Mouse (Mus musculus) thymus, postnatal 4 days (tissue): ENCODE measurements around the gene Ttc7b.

ENCODE experiments used
- DNase-seq: peaks from one replicate; pipeline ENCODE4 v3.0.0; 2021

Gene Ttc7b

DNA sequence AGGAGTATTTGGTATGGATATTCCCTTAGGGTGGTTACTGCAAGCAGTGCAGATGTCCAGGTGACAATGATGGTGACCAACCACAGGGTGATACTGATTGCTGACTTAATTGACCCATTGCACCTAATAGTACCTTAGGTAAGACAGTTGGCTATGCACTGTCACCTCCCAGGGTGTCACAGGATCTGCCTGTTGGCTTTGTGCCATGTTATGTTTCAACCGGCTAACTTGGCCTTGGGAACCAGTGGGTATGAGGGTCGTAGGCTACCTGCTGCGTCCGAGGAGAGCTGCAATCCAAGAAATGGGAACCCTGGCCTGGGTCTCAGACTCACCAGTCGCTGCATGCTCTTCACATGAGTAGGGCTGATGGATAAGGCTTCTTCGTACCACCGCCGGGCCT lies 195.4 kb downstream of the Ttc7b start:
- no peak for DNase-seq

DNA sequence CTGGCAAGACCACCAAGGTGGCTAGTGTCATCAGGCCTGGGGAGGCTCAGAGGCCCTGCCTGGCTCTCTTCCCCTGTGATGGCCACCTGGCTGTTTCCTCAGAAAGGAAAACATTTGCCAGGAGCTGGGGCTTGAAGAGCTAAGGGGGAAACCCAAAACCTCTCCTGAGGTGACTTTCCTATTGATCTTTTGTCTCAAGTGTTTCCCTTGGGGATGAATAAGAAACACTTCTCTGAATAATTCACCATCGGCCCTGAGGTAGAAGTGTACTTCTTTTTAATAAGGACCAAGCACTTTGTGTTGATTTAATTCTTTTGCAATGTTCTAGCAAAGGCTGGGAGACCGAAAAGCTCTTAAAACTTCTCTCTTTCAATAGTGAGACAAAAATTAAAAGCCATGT lies 197.0 kb downstream of the Ttc7b start:
- no peak for DNase-seq

DNA sequence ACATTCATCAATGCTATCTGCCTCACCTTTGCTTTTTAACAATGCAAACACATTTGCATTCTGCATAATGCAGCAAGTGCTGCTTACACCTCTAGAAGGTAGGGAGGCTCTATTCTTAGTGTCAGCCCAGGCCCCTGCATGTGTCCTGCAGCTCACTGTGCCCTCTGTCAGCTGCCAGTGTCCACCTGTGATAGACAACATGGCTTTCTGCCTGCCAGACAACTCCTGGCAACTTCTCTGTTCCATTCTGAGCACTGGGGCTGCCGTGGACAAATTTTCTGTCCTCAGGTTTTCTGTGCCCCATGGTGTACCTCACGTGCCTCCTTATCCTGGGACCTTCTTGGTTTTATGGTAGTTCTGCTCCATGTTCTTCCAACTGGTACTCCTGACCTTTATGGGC lies 198.4 kb downstream of the Ttc7b start:
- DNase-seq = no peak

DNA sequence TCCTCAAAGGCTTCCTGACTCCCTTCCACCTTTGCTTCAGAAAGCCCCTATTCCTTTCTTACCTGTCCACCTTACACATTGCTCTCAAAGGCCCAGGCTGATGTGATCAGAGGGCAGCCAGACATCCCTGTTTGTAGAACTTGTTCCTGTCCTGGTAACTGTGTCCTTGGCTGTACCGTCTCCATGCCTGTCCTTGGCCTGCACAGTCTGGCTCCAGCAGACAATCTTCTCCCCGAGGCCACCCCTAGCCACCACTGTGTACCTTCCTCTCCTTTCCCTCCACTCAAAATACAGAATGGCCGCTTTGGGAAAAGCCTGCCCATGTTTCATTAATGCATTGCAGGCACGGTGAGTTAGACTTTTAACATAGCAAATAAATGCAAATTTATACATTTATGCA lies 199.1 kb downstream of the Ttc7b start:
- DNase-seq = no peak

DNA sequence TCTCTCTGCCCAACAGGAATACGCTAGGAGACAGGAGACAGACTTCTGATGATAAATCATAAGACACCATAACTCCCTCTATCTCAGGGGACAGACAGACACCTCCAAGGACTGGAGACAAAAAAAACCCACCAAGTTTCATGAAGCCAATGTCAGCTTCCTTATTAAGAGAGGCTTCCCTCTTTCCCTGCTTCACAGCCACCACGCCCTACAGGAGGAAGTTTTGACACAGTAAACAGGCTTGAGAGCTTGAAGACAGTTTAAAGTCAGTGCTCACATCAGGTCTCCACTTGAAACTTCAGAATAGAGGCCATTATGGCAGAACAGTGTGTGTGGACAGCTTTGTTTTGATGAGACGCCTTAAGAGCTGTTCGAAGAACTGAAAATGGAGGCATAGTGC lies 200.9 kb downstream of the Ttc7b start:
- no peak for DNase-seq

DNA sequence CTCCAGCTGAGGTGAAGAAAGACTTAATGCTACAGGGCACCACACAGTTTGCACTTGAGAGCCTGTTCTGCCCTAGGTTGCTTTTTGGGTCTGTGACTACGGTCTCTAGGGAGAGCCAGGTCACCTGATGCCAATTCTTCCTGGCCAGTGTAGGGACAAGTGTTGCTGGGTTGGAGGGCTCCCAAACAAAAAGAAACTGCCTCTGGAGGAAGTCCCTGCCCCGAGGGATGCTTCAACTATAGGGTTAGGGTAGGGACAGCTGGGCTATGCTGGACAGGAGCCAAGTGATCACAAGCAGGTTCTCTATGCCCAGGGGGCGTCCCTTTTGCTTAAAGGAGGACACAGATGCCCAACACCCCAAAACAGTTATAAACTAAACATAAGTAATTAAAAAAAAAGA lies 202.7 kb downstream of the Ttc7b start:
- DNase-seq = no peak

DNA sequence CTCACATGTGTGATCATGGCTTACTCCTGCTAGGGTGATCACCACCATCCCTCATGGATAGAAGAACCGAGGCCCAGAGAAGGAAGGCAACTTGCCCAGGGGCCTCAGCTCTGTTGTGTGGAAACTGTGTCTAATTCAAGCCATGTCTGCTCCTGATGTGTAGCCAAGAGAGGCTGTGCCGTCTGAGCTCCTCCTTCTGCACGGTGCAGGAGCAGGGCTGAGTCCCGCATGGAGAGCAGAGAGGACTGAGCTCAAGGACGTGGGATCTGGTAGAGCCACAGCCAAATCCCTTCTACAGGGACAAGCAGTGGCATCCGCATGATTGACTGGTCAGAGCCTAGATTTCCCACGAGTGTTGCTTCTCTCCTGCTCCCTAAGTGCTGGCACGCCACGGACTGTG lies 204.5 kb downstream of the Ttc7b start:
- no peak for DNase-seq

DNA sequence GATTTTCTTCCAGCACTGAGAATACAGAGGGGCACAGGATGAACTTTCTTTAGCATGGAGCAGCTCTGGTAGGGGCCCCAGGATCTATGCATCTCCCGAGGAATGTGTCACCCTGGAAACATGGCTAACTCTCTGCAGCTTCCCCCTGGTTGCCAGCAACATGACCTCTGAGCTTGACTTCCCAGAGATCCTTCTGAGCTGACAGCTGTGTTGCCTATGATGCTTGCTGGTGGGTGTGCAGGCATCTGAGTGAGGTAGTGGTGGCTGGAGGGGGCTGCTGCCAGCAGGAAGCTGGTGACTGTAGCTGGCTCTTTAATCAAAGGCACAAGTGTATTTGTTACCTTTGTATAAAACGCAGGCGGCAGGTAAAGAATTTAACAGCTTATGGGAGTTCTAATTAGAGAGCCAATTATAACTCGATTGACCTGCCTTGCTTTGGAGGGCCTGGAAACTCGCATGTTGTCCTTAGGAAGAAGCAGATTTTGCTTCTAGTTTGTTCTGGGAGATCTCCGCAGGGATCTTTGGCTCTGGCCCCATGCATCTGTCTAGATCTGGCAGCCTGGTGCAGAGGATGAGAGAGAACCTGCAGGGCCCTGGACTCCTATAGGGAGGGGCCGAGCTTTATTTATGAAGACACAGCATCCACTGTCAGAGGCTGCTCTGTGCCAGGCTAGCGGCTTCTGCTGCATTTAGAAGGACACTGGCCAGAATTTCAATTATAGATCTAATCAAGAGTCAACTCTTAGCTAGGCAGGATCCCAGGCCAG lies 205.3 kb downstream of the Ttc7b start:
- no peak for DNase-seq

DNA sequence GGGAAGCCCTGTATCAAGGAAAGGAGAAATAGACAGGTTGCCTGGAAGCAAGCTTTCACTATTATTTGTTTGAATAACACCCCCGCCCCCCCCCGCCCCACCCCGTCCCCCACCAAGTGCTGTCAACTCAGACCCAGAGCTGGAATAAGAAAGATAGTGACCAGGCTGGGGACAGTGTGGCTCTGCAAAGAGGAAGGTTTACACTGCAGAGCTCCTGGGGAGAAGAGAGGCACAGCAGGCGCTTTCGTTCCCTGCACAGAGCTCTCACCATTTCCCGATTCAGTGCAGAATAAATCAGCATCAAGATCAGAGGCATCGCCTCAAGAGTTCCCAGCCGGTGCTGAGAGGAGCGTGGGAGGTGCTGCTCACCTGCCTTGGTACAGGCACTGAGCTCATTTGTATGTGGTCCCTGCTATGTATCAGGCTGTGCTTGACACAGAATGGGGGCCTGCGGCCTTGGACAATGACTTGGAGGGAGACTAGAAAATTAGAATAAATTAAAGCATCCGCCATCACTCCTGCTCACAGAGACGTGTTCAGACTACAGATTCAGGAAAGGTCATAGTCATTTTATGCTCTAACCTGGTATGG lies 206.7 kb downstream of the Ttc7b start:
- no peak for DNase-seq

DNA sequence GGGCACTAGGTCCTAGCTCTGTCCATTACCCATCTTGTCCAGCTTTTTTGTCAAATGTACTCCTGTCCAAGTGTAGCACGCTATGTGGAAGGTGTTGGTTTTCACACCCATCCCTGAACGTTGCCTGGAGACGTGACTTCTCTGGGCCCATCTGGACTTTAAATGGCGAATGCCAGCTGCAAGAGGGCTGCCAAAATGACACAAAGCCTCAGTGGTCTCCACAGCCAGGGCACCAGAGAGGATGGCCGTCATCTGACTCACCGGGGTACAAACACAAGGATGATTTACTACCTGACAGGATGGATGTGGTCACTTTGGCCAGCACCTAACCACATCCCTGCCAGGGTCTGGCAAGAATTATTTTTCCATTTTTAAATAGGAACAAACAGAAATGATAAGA lies 207.4 kb downstream of the Ttc7b start:
- no peak for DNase-seq

DNA sequence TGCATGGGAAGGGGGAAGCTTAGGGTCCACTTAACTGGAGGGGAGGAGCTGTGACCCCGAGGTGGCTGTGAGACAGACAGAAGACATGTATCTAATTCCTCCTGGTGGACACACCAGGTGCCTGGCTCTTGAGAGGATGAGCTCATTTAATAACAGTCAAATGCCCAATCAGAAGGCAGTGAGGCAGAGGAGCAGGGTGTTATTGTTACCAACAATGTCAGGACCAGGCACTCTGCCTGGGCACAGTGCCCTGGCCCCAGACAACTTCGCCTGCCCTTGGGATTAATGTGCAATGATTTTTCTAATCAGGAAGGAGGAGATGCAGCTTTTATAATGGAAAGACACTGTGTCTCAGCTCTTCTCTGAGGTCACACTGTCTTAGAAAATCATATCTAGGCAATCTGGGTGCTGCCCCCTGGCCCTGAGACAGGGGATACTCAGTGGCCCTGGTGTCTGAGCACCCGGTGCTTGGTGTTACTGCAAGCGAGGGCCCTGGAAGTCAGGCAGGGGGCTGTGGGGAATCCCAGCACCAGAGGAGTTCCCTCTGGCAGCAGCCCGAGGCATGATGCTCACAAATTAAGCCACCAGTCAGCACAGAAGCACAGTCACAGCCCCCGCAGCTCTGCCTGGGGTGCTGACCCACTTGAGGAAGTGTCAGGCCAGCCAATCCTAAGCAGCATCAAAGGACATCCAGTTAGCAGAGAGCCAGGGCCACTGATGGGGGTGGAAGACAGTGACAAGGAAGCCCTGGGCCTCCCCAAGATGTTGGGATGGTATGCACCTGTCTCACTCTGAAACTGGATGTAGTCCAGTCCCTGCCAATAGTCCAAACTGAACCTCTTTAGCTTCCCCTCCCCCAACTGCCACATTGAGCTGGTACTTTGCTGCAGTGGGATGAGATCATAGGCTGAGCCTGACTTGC lies 209.9 kb downstream of the Ttc7b start:
- DNase-seq = no peak

DNA sequence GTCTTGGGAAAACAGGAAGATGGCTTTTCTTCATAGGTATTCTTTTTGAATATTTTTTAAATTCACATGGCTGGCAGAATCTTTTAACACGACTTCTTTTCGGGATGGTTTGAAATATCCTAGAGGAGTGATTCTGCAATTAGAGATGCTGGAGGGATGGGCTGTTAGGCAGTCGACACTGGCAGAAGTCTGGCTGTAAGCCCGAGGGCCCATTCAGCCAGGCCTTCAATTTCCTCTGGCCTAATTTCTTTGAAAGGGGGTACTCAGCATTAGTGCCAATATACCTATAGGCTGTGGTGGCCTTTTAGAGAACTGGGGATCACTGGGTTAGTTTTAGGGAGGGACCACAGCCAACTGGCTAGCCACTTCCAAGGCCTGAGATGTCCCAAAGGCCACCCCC lies 211.4 kb downstream of the Ttc7b start:
- no peak for DNase-seq

DNA sequence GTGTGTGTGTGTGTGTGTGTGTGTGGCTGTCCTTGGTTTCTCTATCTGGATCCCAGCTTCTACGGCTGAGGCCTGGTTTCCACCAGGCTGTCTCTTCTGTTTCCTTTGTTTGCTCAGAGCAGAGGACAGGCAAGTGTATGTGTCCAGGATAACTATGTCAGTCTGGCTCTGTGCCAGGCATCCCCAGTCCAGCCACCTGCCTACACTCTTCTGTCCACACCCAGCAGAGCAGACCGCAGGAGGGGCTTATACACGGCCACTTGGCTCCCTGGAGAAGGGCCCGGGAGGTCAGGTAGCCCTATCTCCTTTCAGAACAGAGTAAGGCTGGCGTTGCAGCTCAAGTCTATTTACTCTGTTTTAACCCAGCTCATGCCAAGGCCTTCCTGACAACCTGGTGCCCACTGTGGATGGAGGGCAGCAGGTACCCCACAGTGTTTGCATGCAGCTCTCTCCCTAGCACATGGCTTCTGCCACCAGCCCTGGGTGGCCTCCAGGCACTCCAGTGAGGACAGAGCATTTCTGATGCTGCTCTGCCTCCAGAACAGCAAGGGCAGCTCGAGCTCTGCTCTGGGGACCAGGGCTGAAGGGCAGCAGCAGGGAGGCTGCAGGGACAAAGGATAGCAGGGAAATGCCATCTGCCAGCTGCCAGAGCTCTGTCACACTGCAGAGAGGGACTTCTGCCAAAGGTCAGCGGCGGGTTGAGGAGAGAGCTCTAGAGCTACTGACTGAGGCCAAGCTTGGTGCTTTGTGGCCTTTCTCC lies 212.9 kb downstream of the Ttc7b start:
- DNase-seq = no peak

DNA sequence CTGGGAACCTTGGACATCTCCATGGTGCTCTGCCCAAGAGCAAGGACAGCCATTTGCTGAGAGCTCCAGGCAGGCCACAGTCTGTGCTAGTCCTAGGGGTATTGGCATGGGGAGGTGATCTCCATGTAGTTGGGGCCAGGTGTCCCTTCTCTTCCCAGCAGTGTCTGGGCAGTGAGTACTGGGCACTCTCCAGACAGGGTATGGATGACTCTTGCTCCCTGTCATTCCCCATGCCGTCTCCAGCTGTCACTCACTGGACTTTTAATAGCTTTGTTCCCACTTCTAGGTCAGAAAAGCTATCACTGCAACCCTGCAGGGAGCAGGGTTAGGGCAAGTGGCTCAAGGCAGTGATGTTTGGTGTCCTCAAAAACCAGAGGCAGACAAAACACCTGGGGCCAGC lies 214.3 kb downstream of the Ttc7b start:
- no peak for DNase-seq

DNA sequence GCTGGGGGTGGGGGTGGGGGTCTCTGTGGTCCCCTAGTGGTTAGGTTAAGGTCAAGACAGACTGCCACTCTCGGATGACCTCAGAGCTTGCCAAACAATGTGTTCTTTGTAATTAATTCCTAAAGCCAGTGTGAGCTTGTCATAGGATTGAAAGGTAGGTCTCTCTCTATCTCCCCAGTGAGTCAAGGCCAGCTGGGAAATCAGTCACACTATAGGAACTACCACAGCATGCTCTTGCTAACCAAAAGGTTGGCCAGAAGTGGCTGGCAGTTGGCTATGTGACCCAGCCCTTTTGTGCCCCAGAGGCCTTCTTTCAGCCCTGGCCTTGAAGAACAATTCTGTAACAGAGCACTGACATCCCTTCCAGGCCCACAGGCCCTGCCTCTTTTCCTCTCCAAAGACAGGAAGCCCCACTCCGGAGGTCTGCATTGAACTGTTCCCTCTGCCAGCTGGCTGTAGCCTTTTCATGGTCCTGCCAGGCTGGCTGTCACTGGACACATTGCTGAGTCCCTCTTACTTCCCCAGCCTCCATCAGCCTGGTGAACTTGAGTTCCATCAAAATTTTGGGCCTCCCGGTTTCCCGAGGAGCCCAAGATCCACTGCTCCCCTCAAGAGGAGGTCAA lies 215.5 kb downstream of the Ttc7b start:
- DNase-seq = no peak

DNA sequence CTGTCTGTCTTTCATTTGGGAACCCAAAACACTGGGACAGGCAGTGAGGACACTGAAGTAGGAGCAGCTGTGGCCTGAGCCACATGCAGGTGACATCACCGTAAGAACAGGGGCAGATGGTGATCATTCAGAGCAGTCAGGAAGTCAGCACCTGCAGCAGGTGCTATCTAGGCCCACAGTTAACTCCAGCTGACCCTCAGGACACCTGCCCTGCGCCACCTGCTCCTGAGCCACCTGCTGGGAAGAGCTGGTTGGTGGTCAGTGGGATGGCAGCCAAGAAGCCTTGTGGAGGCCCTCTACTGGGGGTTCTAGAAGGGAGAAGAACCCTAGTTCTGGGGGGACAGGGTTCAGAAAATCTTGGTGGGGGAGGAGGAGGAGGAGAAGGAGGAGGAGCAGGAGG lies 216.3 kb downstream of the Ttc7b start:
- DNase-seq = no peak

DNA sequence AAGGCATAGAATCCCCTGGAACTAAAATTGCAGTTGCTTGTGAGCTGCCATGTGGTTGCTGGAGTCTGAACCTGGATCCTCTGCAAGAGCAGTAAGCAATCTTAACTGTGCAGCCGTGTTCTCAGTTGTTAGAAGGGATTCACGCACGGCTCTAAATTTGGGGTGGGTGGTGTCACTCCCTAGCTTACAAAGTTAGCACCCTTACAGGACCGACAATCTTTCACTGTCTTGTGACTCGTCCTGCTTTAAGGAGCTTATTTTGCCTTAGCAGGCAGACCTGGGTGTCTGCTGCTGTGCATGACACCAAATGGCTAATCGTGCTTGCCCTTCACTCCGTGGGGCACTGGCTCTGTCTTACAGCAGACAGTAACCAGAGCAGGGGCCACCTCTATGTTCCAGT lies 217.5 kb downstream of the Ttc7b start:
- DNase-seq = no peak

DNA sequence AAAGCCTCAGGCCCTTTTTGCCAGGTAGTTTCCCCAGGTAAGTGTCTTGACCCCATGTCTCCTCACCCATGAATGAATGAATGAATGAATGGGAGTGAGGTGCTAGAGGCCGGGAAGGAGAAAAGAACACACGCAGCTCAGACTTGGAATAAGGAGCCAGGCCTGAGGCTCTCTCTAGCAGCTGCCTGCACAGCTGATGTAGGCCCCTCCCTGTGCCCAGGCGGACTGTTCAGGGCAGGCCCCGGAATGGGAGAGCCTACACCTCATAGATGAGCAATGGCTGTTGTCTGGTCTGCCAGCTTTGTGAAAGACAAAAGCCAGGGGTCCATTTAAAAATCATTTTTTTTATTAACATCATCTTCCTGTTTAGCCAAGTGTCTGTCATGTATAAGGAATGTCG lies 220.2 kb downstream of the Ttc7b start:
- no peak for DNase-seq

DNA sequence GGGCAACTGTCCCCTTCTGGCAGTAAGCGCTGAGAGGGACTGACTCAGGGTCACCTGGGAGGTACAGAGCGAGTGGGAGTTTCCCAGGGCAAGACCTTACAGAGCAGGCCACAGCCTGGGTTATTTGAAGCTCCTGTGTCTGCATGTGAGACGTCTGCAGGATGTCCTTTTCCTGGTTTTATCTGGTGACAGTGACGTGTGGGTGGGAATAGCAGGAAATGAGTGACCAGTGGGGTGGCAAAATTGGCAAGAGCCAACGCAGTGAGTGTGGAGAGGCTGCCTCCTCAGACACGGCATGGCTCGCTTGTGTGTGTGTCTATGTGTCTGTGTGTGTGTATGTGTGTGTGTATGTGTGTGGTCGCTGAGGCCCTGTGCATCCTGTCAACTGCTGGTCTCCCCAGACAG lies 221.3 kb downstream of the Ttc7b start:
- DNase-seq = no peak

DNA sequence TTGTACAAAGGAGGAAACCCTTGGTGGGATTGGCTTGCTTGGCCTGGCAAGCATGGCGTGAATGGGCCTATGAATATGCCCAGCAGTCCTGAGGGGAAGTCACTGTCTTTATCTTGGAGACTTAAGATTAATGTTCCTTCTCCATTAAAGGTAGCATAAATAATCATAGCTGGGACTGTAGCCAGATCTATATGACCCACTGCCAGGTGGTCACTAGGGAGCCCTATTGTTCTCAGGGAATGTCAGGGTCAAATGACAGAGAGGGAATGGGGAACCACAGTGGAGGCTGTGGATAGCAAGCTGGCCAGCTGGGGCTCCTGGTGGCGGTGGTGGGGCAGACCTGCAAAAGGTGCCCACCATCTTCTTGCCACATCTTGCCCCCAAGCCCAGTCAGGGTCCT lies 221.8 kb downstream of the Ttc7b start:
- no peak for DNase-seq

DNA sequence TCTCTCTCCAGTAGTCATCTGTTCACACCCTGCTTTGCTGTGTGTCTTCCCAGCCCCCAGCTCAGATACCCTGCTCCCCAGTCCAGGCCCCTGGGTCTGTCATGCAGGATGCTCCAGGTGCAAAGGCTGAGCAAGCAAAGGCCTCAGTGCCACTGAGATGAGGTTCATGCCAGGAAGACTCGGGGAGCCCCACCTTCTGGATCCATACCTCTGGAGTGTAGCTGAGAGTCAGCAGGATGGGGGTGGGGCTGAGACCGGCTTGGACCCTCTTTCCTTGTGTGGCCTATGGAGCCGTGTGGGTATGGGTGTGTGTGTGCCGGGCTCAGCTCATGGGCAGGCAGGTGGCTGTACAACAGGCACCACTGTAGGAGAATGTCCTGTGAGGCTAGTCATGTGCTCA lies 222.7 kb downstream of the Ttc7b start:
- no peak for DNase-seq

DNA sequence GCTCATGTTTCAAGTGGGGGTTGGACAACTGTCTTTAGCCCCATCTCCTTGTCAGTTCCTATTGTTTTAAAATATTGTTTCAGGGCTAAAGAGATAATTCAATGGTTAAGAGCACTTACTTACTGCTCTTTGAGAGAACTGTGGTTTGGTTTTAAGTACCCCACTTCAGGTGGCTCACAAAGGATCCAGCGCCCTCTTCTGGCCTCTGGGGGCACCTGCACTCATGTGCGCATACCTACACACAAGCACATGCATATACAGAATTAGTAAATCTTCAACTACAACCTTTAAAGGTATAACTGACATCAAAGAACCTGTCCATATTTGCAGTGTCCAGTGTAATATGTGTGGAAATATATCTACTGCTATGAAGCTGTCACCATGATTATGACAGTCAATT lies 226.2 kb downstream of the Ttc7b start:
- DNase-seq = no peak

DNA sequence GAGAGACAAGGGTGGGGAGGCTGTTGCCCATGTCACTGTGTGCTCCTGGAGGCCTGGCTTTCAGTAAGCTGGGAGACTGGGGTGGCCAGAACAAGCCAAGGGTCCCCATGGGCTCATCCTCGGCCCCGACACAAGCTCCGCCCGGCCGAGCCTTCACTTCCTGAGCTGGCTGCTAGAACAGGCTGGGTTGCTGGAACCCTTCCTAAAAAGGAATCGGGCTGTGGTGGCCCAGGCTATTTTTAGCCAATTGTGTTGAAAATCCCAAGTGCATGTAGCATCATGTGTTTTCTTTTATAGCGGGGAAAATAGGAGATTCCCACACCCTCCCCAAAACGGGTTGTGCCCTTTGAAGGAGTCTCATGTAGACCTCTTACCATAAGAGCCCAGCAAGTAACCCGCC lies 226.7 kb downstream of the Ttc7b start:
- no peak for DNase-seq
